Mouse (Mus musculus): Measurements from ENCODE around the gene Nat8f5.
"Not testable (repeated sequence)": the region's sequence is repeated elsewhere in the genome, so short reads cannot be mapped to it uniquely, and the experiment has no call there.

GRCm38 (mm10) chr6:85866995-85867394, 46.2 kb upstream of the Nat8f5 start:
- not testable (repeated sequence) for TF ChIP-seq CTCF (IDR thresholded peaks at IDR 0.05; ENCODE audit: borderline replicate concordance, insufficient read depth, low read depth, low read length); POLR2A (IDR thresholded peaks at IDR 0.05; ENCODE audit: borderline replicate concordance, insufficient read depth, low read length)
